Mouse (Mus musculus): ENCODE results near the gene S100a10.
"Not testable (repeated sequence)": the region's sequence is repeated elsewhere in the genome, so short reads cannot be mapped to it uniquely, and the experiment has no call there.

S100a10 gene

GRCm38 (mm10) chr3:93554981-93555877 is at the start of gene S100a10:
Gene S100a10 (plus strand): TSS chr3:93555080.
- peak; percentile 31 for DNase-seq

- DNase-seq, result no peak
Measured at GRCm38 (mm10) chr3:93505960-93506863, 48.7 kb upstream of the S100a10 start.

GRCm38 (mm10) chr3:93506881-93507325 is 48.0 kb upstream of the S100a10 start:
- DNase-seq, result no peak

GRCm38 (mm10) chr3:93509301-93509700 is 45.6 kb upstream of the S100a10 start:
- no peak for DNase-seq

- DNase-seq, result no peak
Measured at GRCm38 (mm10) chr3:93511036-93511435, 43.8 kb upstream of the S100a10 start.

- DNase-seq, result no peak
Measured at GRCm38 (mm10) chr3:93511801-93512200, 43.1 kb upstream of the S100a10 start.

- DNase-seq, result no peak
Measured at GRCm38 (mm10) chr3:93512386-93513101, 42.3 kb upstream of the S100a10 start.

- no peak for DNase-seq
Measured at GRCm38 (mm10) chr3:93514628-93515027, 40.3 kb upstream of the S100a10 start.

- DNase-seq, result no peak
Measured at GRCm38 (mm10) chr3:93517343-93517742, 37.5 kb upstream of the S100a10 start.

- DNase-seq, result no peak
Measured at GRCm38 (mm10) chr3:93519856-93520329, 35.0 kb upstream of the S100a10 start.

GRCm38 (mm10) chr3:93520330-93521193 is 34.3 kb upstream of the S100a10 start, which contains the start of gene S100a11:
Gene S100a11 (plus strand): TSS chr3:93520488.
- DNase-seq, result peak; percentile 33

GRCm38 (mm10) chr3:93521462-93522057 is 33.3 kb upstream of the S100a10 start:
- DNase-seq, result no peak

- DNase-seq, result peak; percentile 30
Measured at GRCm38 (mm10) chr3:93522611-93523010, 32.3 kb upstream of the S100a10 start.

GRCm38 (mm10) chr3:93527300-93527699 is 27.6 kb upstream of the S100a10 start:
- DNase-seq, result no peak

GRCm38 (mm10) chr3:93528807-93529206 is 26.1 kb upstream of the S100a10 start:
- no peak for DNase-seq

- no peak for DNase-seq
Measured at GRCm38 (mm10) chr3:93537068-93537576, 17.8 kb upstream of the S100a10 start.

GRCm38 (mm10) chr3:93538486-93538885 is 16.4 kb upstream of the S100a10 start:
- DNase-seq, result no peak

GRCm38 (mm10) chr3:93541501-93541900 is 13.4 kb upstream of the S100a10 start:
- no peak for DNase-seq

- DNase-seq, result not testable (repeated sequence)
Measured at GRCm38 (mm10) chr3:93544170-93544569, 10.7 kb upstream of the S100a10 start.

GRCm38 (mm10) chr3:93547099-93547648 is 7.7 kb upstream of the S100a10 start:
- DNase-seq, result peak; percentile 85

All from right cerebral cortex, postnatal 4 days (tissue).